Mouse (Mus musculus) thymus, adult 18-20 months (tissue): ENCODE results near the gene Vmn1r2.
"Not testable (repeated sequence)": the region's sequence is repeated elsewhere in the genome, so short reads cannot be mapped to it uniquely, and the experiment has no call there.

Experiments
- DNase-seq, 2 experiments: peaks; one replicate each; pipeline ENCODE4 v3.0.0; 2022; ENCODE audit warnings: mixed read lengths in 2 of 2

The Vmn1r2 gene

GRCm38 (mm10) chr4:3167020-3167419, at the start of gene Vmn1r2:
Vmn1r2 (plus strand) TSS chr4:3167320.
- not testable (repeated sequence) for DNase-seq

GRCm38 (mm10) chr4:3147926-3148325, 19.2 kb upstream of the Vmn1r2 start:
- not testable (repeated sequence) for DNase-seq

GRCm38 (mm10) chr4:3153320-3153719, 13.8 kb upstream of the Vmn1r2 start:
- not testable (repeated sequence) for DNase-seq

- DNase-seq = not testable (repeated sequence)
Observed at GRCm38 (mm10) chr4:3164429-3164828, 2.7 kb upstream of the Vmn1r2 start.

GRCm38 (mm10) chr4:3165046-3165445, 2.1 kb upstream of the Vmn1r2 start:
- DNase-seq = no peak

GRCm38 (mm10) chr4:3174586-3174985, 7.5 kb downstream of the Vmn1r2 start:
- DNase-seq = not testable (repeated sequence)

GRCm38 (mm10) chr4:3175756-3176155, 8.6 kb downstream of the Vmn1r2 start:
- not testable (repeated sequence) for DNase-seq

- not testable (repeated sequence) for DNase-seq
Observed at GRCm38 (mm10) chr4:3176195-3176594, 9.1 kb downstream of the Vmn1r2 start.

GRCm38 (mm10) chr4:3176746-3177490, 9.8 kb downstream of the Vmn1r2 start:
- DNase-seq = not testable (repeated sequence)

GRCm38 (mm10) chr4:3185258-3185657, 18.1 kb downstream of the Vmn1r2 start, which contains the start of gene Vmn1r3:
Vmn1r3 (minus strand) TSS chr4:3185358.
- not testable (repeated sequence) for DNase-seq

GRCm38 (mm10) chr4:3209643-3210217, 42.6 kb downstream of the Vmn1r2 start:
- not testable (repeated sequence) for DNase-seq

- DNase-seq = not testable (repeated sequence)
Observed at GRCm38 (mm10) chr4:3213349-3213748, 46.2 kb downstream of the Vmn1r2 start.

GRCm38 (mm10) chr4:3216382-3216781, 49.3 kb downstream of the Vmn1r2 start:
- not testable (repeated sequence) for DNase-seq
